Mouse (Mus musculus) thymus, postnatal 10 days (tissue): Measurements from ENCODE around the gene Foxp1.
A peak's percentile ranks its signal among the peaks of the same experiment; 100 is the strongest.

Source experiments
- DNase-seq, 2 experiments: peaks; one replicate each; pipeline ENCODE4 v3.0.0; 2021; ENCODE audit warnings: low spot score in 2 of 2

Foxp1 gene

GRCm38 (mm10) chr6:99394801-99395200 lies 127.7 kb downstream of the Foxp1 start:
- peak; percentile 43 to 51 for DNase-seq

DNA sequence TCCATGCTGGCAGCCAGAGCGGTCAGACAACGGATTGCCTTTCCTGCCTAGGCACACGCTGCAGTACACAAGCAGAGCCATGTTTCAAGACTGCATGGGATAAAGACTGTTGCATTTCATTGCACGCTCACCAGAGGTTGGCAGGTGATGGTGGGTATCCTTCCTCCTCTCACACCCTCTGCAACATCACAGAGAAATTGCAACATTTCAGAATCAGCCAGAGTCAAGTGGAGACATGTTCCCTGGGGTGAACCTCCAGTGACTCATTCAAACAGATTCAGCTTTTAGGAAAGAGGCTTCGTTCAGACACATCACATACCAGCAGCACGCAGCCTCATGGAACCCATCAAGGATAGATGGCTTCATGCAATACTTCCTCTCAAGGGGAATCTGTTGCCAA lies 130.0 kb downstream of the Foxp1 start:
- no peak for DNase-seq

DNA sequence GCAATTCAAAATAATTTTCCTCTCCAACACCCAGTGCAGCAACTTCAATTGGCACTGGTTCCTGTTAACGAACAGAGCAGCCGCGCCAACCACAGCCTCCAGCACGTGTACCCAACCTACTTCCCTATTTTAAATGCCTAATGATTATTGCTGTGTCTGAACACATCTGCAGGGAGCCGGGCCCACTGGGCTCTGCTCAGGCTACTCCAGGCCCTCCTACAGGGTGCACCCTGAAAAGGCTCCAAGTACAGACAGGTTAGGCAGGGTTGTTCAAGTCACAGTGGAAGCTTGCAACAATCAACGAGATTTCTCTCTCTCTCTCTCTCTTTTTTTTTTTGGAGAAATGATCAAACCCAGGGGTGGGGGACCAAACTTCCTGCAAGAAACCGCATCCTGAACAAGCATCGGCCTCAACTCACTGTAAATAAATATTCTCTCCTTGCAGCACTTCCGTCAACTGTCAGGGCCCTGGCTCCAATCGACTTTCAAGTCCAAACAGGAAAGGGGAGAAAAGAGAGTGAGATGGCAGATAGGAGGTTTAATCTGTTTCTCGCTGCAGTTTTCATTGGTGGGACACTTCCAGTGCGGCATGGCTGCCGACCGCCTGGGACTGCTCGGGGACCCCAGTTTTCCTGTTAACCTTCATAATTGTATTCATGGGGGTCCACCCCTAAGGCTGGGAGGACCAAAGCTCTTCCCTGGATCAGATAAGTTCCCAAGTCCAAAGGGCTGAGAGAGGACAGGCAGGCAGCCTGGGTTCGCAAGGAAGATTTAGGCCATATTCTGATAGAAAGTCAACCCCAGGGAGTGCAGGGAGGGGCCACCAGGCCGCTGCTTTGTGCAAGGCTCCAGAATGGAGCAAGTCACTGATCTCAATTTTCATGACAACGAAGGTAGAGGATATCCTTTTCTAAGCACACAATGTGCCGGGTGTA lies 133.5 kb downstream of the Foxp1 start:
- peak; percentile 62 to 71 for DNase-seq

DNA sequence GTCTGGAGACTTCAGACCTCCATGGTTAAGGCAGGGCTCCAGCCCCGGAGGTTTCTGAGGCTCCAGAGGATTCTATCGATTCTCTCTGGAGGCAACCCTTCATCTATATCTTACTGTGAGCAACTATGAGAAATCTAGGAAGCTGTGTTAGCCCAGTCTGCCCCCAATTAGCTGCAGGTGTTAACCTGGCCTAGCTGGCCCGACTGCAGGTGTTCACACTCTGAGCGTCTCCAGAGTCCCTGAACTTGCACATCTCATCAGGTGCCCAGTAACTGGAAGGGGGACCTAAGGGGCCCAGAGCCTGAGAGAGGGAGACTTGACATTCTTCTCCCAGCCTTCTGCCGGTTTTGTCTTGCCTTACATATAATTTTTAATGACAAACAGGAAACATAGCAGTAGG lies 134.5 kb downstream of the Foxp1 start:
- DNase-seq = peak; percentile 45 to 51

DNA sequence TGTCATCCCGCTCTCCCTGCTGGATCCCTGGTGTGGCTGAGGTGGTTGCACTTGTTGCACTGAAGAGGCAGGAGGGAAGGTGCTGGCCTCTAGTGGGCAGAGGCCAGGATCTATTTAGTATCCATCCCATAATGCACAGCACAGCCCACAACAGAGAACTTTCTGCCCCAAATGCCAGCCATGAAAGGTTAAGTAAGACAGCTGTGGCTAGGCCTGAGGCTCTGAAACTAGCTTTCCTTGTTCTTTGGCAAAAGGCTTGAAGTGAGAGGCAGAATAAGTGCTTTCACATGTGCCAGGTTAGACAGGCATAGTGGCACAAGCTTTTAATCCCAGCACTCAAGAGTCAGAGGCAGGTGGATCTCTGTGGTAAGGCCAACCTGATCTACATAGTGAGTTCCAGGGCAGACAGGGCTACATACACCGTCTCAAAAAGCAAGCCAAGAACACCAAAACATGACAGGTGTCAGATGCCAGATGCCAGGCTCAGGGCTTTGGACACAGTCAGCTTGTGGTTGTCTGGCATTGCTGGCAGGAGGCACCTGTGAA lies 137.4 kb downstream of the Foxp1 start:
- peak; percentile 54 to 64 for DNase-seq

- no peak for DNase-seq
These were observed 138.6 kb downstream of the Foxp1 start for GRCm38 (mm10) chr6:99383846-99384472.

DNA sequence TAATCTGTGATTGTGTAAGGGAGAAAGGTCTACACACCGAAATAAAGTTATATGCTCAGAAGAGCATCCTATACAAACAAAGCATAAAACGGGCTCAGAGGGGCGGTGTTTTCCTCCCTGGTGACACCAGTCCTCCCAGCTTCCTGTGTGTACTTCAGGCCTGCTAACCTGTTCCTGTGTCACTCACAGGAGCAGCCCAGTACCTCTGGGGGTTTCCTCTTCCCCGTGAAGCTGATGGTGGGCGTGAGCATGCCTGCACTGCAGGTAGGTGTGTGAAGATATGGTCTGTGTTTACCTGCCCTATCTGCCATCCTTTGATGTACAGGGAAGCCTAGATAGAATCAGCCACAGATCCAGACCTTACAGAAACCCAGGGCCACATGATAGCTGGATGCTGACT lies 142.4 kb downstream of the Foxp1 start:
- DNase-seq = peak; percentile 51 to 55

DNA sequence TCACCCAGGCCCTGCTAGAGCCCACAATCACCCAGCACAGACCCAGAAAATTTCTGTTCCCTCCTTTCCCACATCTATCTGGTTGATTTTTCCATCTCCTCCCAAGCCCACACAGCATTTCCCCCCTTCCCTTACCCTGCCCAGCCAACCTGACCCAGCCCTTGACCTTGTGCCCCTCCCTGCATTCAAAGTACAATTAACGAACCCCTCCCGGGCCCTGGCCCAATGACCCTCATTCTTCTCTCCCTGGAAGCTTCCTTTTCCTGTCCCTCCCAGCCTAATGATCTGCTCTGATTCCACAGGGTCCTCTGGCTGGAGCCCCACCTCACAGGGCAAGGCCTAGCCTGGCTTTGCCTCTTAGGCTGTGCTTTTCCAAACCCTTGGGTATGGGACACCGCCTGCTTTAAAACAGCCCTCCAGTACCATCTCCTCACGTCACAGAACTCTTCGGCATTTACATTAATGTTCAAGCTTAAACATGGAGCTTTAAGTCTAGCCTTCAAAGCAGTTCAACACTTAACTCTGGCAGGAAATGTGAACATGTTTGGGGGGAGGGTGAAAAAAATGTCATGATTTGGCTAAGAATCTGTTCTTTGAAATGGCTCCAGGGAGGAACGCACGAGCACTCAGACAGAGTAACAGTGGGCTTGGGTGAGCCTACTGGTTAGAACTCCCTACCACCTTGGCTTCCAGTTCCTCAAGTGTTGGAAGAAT lies 143.4 kb downstream of the Foxp1 start:
- no peak for DNase-seq

GRCm38 (mm10) chr6:99377716-99378115 lies 144.8 kb downstream of the Foxp1 start:
- no peak for DNase-seq

DNA sequence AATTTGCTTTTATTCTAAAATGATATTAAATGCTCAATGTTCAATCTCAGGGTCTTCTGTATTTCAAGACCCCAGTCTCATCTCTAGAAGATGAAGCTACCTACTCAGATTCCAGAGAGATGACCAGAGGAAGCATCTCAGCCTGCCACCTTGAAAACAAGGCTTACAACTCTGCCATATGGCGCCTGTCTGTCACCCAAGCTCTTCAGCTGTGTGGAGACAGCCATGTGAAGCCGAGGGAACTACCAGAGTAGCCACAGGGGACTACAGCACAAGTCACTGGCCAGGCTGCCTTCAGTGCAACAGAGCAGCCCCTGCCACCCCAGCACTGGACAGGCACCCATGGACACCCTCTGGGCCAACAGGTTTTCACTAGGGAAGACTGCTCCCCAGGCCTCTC lies 145.4 kb downstream of the Foxp1 start:
- DNase-seq = no peak

GRCm38 (mm10) chr6:99376721-99377120 lies 145.8 kb downstream of the Foxp1 start:
- DNase-seq = no peak

DNA sequence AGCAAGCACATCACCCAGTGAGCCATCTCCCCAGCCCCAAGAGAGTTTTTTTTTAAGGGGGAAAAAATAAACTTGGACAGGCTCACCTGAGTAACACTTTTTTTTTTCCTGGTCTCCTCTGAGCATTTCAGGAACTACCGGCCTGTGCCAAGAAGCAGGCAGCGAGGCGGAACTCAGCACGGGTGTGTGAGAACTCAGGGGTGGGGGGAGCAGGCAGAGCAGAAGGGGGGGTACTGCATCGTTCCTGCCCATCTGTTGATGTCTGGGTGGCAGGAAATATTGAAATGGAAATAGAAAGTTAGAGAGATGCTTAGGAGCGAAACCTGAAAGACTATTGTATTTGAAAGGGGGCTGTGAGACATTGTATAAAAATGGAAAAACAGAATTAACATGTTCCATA lies 146.7 kb downstream of the Foxp1 start:
- no peak for DNase-seq

DNA sequence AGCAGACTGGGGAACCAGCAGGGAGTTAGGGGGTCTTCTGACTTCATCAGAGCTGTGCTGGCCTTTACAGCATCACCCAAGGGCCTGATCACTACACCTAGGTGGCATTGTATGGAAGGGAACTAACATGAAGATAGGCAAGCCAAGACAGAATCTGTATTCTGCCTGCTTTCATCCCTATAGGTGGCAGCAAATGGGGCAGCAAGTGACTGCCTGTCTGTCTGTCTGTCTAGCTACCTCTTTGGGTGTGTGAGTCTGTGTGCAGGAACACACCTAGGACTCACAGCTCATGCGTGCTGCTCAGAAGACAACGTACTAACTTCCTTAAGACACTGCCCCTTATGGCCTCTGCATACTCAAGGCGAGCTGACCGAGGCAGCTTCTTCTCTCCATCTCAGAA lies 147.1 kb downstream of the Foxp1 start:
- no peak for DNase-seq

- DNase-seq = no peak
These were observed 147.9 kb downstream of the Foxp1 start for GRCm38 (mm10) chr6:99374448-99375271.

- no peak for DNase-seq
These were observed 150.1 kb downstream of the Foxp1 start for GRCm38 (mm10) chr6:99372427-99372826.

GRCm38 (mm10) chr6:99372016-99372415 lies 150.5 kb downstream of the Foxp1 start:
- no peak for DNase-seq

GRCm38 (mm10) chr6:99369931-99370330 lies 152.6 kb downstream of the Foxp1 start:
- no peak for DNase-seq

- no peak for DNase-seq
These were observed 153.4 kb downstream of the Foxp1 start for GRCm38 (mm10) chr6:99369156-99369555.

DNA sequence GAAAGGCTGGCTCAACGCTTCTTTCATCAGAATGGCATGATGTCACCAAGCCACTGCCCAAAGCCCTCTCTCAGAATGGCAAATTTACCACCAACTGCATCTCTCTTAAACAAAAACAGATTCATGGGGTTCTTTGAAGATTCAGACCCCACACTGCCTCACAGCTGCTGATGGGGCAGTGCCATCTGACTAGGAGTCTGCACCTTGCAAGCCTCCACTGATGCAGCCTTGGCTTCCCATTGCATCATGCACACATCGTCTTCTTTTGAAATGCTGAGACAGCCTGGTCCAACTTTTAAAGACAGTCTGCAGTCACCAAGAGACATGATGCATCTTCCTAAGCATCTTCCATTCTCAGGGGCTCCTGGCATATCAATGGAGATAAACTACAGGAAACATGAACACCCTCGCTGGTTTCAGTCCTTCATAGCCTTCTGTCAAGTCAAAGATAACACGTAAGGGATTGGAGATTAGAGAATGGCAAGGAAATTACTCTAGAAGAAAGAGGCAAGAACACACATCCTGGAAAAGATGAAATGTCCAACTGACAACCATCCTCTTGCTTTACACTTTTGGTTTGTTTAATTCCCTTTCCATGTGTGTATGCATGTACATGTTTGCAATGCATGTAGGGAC lies 154.3 kb downstream of the Foxp1 start:
- no peak for DNase-seq

GRCm38 (mm10) chr6:99364545-99364944 lies 158.0 kb downstream of the Foxp1 start:
- DNase-seq = no peak

GRCm38 (mm10) chr6:99360581-99360980 lies 161.9 kb downstream of the Foxp1 start:
- DNase-seq = no peak
